Mouse (Mus musculus) T-helper 17 cell (primary cell): Measurements from ENCODE around the gene Zfand2b.

Experiments used
- in situ Hi-C, 2 experiments: fragments of 300-600 bp; cut with MboI, MseI; formaldehyde crosslinking; loops; 1 replicate in 1 of 2; 2 replicates in 1 of 2; pipeline ENCODE4 v1.15.1; 2025; ENCODE audit warnings: high pct_unique_total_duplicates in 2 of 2

Gene Zfand2b

DNA sequence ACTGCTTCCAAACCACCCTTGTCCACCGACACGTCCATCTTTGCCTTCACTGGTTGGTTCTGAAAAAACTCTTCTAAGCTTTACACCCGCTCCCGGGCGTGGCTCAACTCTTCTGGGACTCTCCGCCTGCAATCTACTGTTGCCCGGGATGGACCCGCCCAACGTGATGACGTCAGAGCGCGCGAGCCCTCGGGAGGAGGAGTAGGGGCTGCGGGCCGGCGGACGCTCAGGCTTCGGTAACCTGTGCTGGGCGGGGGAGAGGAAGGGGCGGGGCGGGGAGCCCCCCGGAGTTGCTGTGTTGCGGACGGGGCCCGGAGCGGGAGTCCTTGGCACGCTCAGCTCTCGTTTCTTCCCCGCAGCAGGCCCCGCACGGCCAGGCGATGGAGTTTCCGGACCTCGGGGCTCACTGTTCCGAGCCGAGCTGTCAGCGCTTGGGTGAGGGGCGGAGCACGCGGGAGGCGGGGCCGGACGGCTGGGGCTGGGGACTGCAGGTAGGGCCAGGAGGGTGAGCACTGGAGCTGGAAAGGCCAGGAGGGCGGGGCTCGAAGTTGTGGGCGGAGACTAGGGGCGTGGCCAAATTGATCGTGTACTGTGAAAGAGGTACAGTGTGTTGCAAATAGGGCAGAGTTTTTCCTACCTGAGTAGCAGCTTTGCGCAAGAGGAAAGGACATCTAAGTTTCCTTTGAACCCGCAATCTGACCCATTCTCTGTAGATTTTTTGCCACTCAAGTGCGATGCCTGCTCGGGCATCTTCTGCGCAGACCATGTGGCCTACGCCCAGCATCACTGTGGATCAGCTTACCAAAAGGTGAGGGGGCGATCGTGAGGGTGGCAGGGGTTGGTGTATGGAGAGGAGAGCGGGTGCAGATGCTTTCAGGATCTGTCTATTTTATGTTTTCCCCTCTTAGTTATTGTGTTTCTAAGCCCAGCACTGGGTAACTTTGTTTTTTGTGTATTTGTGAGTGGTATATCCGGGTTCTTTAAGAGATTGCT, at the start of gene Zfand2b:
TSS of gene Zfand2b (plus strand) at position 175 of the 993 bp plus-strand sequence.
- in situ Hi-C loops: no loop called here

- in situ Hi-C loops: loop anchor here (5.0 to 10.0 kb wide), 8 partner anchors 70 to 867 kb away; partner anchors contain the start of genes Cryba2 (in 2 of the 2), Cdk5r2 (in 1 of the 2), Cyp27a1 (in 1 of the 2) and Glb1l (in 1 of the 2)
Measured at GRCm38 (mm10) chr1:75122211-75122610, 46.2 kb upstream of the Zfand2b start.

- in situ Hi-C loops: loop anchor here (5.0 to 10.0 kb wide), 12 partner anchors 63 to 870 kb away; partner anchors contain the start of genes Cryba2 (in 2 of the 2), Cdk5r2 (in 1 of the 2), Cyp27a1 (in 1 of the 2) and Glb1l (in 1 of the 2)
Measured at GRCm38 (mm10) chr1:75124346-75125321, 43.8 kb upstream of the Zfand2b start, which contains the start of gene Nhej1. TSS of gene Nhej1 (minus strand) at chr1:75125200.

DNA sequence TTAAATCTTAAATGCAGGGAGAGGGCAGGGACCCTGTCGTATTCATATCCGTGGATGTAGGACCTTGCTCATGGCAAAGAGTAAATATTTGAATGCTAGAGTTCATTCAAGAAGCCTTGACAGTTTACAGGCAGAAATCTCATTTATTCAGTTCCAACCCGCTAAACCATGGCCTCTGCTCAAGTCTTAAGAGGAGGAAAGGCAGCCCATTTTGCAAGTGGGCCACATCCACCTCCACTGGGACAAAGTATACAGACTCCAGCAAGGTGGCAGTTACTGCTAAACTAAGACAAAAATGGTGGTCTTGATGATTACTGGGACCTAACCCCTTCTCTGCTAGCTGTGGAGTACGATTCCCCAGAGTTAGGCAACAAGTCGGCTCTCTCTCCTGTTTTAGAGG, 43.0 kb upstream of the Zfand2b start:
- in situ Hi-C loops: loop anchor here (5.0 to 10.0 kb wide), 11 partner anchors 62 to 871 kb away; partner anchors contain the start of genes Cryba2 (in 2 of the 2), Cdk5r2 (in 1 of the 2), Cyp27a1 (in 1 of the 2) and Glb1l (in 1 of the 2)

DNA sequence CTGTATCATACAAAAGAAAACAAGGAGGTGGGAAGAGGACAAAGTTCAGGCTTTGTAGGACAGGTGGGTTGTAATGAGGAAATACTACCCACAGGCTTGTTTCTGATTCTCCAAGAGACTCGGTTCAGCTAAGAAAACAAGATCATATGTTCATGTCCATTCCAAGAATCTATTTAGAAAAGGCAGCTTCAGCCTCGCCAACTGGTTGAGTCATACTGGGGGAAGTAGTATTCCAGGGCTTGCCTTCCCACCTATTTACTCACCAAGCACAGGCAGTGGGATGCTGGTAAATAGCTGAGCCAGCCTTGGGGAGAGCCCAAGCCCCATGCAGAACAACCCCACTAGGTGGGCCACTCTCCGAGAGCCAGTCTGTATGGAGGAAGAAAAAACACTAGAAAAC, 39.8 kb upstream of the Zfand2b start:
- in situ Hi-C loops: loop anchor here (5.0 to 10.0 kb wide), 11 partner anchors 59 to 874 kb away; partner anchors contain the start of genes Cryba2 (in 2 of the 2), Cdk5r2 (in 1 of the 2), Cyp27a1 (in 1 of the 2) and Glb1l (in 1 of the 2)

DNA sequence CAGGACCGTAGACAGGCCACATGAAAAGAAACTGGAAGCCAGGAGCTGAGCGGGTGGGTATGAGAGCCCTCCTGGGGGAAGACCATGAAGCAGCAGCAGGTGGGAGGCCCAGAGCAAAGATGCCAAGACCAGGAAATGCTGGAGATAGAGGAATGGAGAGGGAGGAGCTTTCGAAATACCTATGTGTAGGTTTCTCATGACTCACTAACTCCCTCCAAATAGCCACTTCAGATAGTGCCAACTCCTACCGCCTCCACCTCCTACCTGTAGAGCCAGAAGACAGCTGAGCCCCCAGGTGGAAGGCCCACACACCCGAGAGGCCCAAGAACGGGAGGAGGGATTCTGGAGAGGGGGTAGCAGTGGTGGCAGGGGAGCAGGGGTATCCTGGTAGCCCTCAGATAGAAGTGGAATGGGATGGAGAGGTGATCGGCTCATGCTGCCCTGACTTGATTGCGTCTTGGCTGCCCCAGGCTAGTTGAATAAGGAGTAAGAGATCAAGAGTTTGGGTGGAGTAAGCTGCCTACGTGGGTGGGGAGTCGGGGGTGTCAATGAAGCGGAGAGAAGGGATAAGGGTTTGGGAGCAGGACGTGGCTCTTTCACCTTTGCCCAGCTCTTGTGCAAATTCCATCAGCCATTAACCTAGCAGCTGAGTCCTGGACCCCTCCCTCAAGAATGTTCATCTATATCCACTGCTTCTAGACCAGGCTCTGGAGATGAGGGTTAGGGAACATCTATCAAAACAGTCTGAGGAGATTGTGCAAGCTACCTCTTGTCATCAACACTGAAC, 34.8 kb upstream of the Zfand2b start, which contains the start of gene Slc23a3:
TSS of gene Slc23a3 (minus strand) at position 470 of the 787 bp plus-strand sequence.
- in situ Hi-C loops: loop anchor here in 1 of 2 experiments (5.0 to 10.0 kb wide), 2 partner anchors 316 to 799 kb away; no protein-coding TSS in a partner anchor

GRCm38 (mm10) chr1:75136293-75136692, 32.2 kb upstream of the Zfand2b start:
- in situ Hi-C loops: loop anchor here (5.0 to 10.0 kb wide), 6 partner anchors 116 to 801 kb away; partner anchors contain the start of gene Dnpep (in 1 of the 2)

DNA sequence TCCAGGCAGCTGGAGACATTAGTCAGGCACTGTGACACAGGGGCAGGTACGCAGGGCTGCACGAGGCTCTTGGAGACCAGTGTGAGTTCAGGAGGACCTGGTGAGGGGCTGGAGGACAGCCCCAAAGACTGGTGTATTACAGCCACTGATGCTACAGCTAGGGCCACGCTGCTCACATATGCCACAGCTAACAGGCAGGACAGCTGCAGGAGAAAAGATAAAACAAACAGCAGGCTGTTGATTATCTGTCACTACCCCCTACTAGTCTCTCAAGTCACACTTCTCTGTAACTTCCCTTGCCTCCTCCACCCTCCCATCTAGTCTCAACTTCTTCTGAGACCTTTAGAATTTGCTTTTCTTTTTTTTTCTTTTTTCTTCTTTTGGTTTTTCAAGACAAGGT, 31.7 kb upstream of the Zfand2b start:
- in situ Hi-C loops: loop anchor here (5.0 to 10.0 kb wide), 6 partner anchors 116 to 802 kb away; partner anchors contain the start of gene Dnpep (in 1 of the 2)

GRCm38 (mm10) chr1:75138448-75138847, 30.0 kb upstream of the Zfand2b start:
- in situ Hi-C loops: loop anchor here (5.0 to 10.0 kb wide), 6 partner anchors 114 to 804 kb away; partner anchors contain the start of gene Dnpep (in 1 of the 2)

GRCm38 (mm10) chr1:75140601-75141190, 27.8 kb upstream of the Zfand2b start:
- in situ Hi-C loops: loop anchor here (5.0 to 10.0 kb wide), 2 partner anchors 738 to 896 kb away; no protein-coding TSS in a partner anchor

DNA sequence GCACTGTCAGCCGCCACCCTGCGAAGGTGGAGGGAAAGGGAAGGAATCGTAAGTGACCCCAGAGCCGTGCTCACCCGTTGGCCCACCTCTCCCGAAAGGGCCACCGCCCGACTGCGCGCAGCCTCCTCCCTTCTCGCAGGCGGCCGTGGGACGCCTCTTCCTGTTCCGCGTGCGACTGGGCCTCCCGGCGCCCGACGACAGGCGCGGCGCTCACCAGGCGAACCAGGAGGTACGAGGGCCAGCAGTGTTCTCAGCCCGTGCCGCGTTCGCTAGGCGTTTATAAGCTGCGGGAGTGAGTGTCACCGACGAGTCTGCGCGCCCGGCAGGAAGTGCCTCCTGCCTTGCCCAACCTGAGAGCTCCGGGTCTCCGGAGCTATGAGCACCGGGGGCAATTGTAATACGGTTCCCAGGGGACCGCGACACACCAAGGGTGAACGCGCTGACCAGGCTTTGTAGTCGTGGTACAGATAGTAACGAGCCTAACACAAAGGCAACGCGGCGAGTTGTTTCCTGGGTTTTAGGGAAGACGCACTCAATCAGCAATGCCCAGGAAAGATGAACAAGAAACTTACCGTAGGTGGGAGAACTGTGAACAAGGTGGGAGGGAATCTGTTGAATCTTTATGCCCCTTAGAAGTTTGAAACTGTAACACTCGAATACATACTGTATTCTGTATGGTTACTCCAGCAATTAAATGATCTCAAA, 26.8 kb upstream of the Zfand2b start:
- in situ Hi-C loops: loop anchor here (5.0 to 10.0 kb wide), 2 partner anchors 739 to 897 kb away; no protein-coding TSS in a partner anchor

- in situ Hi-C loops: loop anchor here (5.0 to 10.0 kb wide), 2 partner anchors 740 to 898 kb away; no protein-coding TSS in a partner anchor
Measured at GRCm38 (mm10) chr1:75142301-75143261, 25.9 kb upstream of the Zfand2b start, which contains the start of the genes Cnppd1 and Retreg2. TSS of gene Cnppd1 (minus strand) at chr1:75142711. TSS of gene Retreg2 (plus strand) at chr1:75142778.

DNA sequence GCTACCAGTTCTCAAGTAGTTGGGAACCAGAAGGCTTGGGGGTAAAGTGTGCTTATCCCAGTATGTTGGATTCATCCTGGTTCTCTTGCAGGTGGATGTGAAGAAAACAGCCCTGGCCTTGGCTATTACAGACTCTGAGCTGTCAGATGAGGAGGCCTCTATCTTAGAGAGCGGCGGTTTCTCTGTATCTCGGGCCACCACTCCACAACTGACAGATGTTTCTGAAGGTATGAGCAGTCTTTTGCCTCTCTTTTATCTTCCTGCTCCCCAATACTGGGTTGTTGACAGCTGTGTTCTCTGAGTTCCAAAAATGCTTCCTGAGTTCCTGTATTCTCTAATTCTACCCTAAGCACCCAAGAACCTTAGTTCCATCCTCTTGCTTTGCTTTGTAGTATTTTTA, 22.9 kb upstream of the Zfand2b start:
- in situ Hi-C loops: loop anchor here in 1 of 2 experiments (10.0 kb wide), 1 partner anchor 901 kb away; no protein-coding TSS in a partner anchor

DNA sequence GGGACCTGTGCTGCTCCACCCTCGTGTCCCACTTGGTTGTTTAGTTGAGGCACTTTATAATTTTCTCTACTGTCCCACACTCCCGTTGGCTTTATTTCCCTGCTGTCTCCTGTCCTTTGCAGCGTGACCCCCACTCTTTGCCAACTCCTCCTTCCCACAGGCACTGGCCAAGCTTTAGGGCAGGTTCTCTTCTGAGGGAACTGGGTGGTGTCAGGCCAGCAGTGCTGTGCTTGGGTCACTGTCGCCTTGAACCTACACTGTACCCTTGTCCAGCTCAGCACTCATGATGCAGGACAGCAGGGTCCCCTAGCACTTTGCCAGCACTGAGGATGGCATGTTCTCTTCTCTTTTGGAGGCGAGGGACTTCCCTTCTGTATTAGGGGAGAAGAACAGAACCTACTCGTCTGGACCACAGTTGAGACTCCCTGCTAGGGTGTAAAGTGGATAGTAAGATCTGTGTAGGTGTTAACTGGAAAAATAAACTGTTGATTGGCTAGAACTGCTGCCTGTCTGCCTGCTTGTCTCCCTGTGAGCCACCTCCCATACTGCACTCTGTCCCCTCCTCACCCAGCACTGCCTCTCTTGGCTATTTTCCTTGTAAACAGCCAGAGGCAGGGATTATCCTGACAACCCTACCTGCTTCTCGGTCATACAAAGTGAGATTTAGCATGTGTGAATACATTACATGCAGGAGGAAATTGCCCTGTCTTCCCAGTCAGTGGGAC, 20.9 kb upstream of the Zfand2b start:
- in situ Hi-C loops: loop anchor here in 1 of 2 experiments (10.0 kb wide), 1 partner anchor 903 kb away; no protein-coding TSS in a partner anchor

DNA sequence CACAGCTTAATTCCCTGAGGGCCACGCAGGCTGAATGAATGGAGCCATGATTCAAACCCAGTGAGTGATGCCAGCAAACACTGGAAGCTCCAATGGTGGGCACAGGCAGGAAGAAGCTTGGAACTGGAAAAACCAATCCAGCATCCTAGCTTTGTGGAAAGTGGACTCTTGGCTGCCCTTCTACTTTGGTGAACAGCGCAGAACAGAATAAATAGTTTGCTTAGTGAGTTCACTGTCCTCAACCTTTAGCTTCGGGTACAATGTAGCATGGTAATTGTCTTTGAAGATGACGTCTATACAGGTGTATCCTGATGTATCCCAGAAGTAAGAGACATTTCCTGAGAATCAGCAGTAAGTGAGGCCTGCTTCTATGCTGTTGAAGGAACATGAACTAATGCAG, 19.7 kb upstream of the Zfand2b start:
- in situ Hi-C loops: loop anchor here in 1 of 2 experiments (10.0 kb wide), 1 partner anchor 904 kb away; no protein-coding TSS in a partner anchor

DNA sequence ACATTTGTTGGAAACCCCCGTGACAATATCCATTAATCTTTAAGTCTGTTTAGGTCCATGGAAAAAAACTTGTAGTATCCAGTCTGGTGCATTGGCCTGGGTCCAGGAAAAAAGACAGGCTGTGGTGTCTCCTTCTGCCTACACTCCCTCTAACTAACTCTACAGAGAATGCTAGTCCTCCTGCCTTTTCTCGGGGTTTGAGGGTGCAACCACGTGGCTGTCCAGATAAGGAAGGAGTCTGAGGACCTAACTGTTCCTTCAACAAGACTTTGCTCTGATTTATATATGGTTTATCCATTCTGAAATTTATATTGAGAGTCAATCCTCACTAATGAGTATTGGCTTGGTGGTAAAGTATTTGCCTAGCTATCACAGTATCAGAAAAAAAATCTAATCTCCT, 12.6 kb upstream of the Zfand2b start:
- in situ Hi-C loops: loop anchor here in 1 of 2 experiments (10.0 kb wide), 1 partner anchor 1241 kb away; no protein-coding TSS in a partner anchor
